Mouse (Mus musculus): ENCODE results near the gene Zfp184. TPM values are rescaled to one million over a fixed set of nuclear protein-coding genes. Genes with fewer than 3 reads are reported as not detected.

The Zfp184 gene
- not detected for polyA plus RNA-seq (2017; shearing (Covaris generic))

GRCm38 (mm10) chr13:21944926-21945740 is at the start of gene Zfp184:
Gene Zfp184 (plus strand): TSS chr13:21945094.

GRCm38 (mm10) chr13:21980981-21981802 is 36.3 kb downstream of the Zfp184 start, which contains the start of gene Pom121l2:
Gene Pom121l2 (plus strand): TSS chr13:21981194.

GRCm38 (mm10) chr13:22009642-22010041 is 64.7 kb downstream of the Zfp184 start, which contains the start of gene Prss16:
Gene Prss16 (minus strand): TSS chr13:22009742.

Other genes starting within 250 kb of the Zfp184 start
- not detected for gene Olfr1359, start 247.0 kb upstream of the Zfp184 start, polyA plus RNA-seq (2017; shearing (Covaris generic))
- 2.4 TPM for gene Hist1h2bl, start 229.0 kb upstream of the Zfp184 start, polyA plus RNA-seq (2017; shearing (Covaris generic))
- gene Hist1h2ai, start 228.7 kb upstream of the Zfp184 start, polyA plus RNA-seq (2017; shearing (Covaris generic)) = 14.3 TPM
- not detected for gene Hist1h3h, start 227.4 kb upstream of the Zfp184 start, polyA plus RNA-seq (2017; shearing (Covaris generic))
- gene Hist1h2bm, start 223.1 kb upstream of the Zfp184 start, polyA plus RNA-seq (2017; shearing (Covaris generic)) = 0.87 TPM
- 0.80 TPM for gene Hist1h4j, start 210.0 kb upstream of the Zfp184 start, polyA plus RNA-seq (2017; shearing (Covaris generic))
- gene Hist1h4k, start 194.6 kb upstream of the Zfp184 start, polyA plus RNA-seq (2017; shearing (Covaris generic)) = 8.1 TPM
- 1.6 TPM for gene Hist1h2ak, start 191.3 kb upstream of the Zfp184 start, polyA plus RNA-seq (2017; shearing (Covaris generic))
- gene Hist1h2bn, start 191.0 kb upstream of the Zfp184 start, polyA plus RNA-seq (2017; shearing (Covaris generic)) = not detected
- gene Hist1h1b, start 164.5 kb upstream of the Zfp184 start, polyA plus RNA-seq (2017; shearing (Covaris generic)) = 1.8 TPM
- 1.1 TPM for gene Hist1h3i, start 161.7 kb upstream of the Zfp184 start, polyA plus RNA-seq (2017; shearing (Covaris generic))
- gene Hist1h2an, start 157.9 kb upstream of the Zfp184 start, polyA plus RNA-seq (2017; shearing (Covaris generic)) = 0.99 TPM
- not detected for gene Hist1h2bp, start 157.6 kb upstream of the Zfp184 start, polyA plus RNA-seq (2017; shearing (Covaris generic))
- gene Hist1h2bq, start 134.9 kb upstream of the Zfp184 start, polyA plus RNA-seq (2017; shearing (Covaris generic)) = 5.0 TPM
- not detected for gene Hist1h2ao, start 134.6 kb upstream of the Zfp184 start, polyA plus RNA-seq (2017; shearing (Covaris generic))
- gene Hist1h4m, start 133.3 kb upstream of the Zfp184 start, polyA plus RNA-seq (2017; shearing (Covaris generic)) = 36.0 TPM
- 18.1 TPM for gene Hist1h4n, start 112.9 kb upstream of the Zfp184 start, polyA plus RNA-seq (2017; shearing (Covaris generic))
- 144 TPM for gene Hist1h2ap, start 111.6 kb upstream of the Zfp184 start, polyA plus RNA-seq (2017; shearing (Covaris generic))
- 5.0 TPM for gene Hist1h2br, start 111.4 kb upstream of the Zfp184 start, polyA plus RNA-seq (2017; shearing (Covaris generic))
- not detected for gene Pom121l2, start 36.1 kb downstream of the Zfp184 start, polyA plus RNA-seq (2017; shearing (Covaris generic))
- 0.57 TPM for gene Prss16, start 64.6 kb downstream of the Zfp184 start, polyA plus RNA-seq (2017; shearing (Covaris generic))
- gene Hist1h2ah, start 90.5 kb downstream of the Zfp184 start, polyA plus RNA-seq (2017; shearing (Covaris generic)) = not detected
- 0.47 TPM for gene Hist1h2bk, start 90.8 kb downstream of the Zfp184 start, polyA plus RNA-seq (2017; shearing (Covaris generic))
- 9.4 TPM for gene Hist1h4i, start 96.3 kb downstream of the Zfp184 start, polyA plus RNA-seq (2017; shearing (Covaris generic))
- 0.59 TPM for gene Hist1h2ag, start 97.8 kb downstream of the Zfp184 start, polyA plus RNA-seq (2017; shearing (Covaris generic))
- 2.6 TPM for gene Hist1h2bj, start 98.1 kb downstream of the Zfp184 start, polyA plus RNA-seq (2017; shearing (Covaris generic))
- not detected for gene Vmn1r188, start 139.3 kb downstream of the Zfp184 start, polyA plus RNA-seq (2017; shearing (Covaris generic))
- gene Vmn1r189, start 160.7 kb downstream of the Zfp184 start, polyA plus RNA-seq (2017; shearing (Covaris generic)) = not detected
- gene Vmn1r191, start 238.9 kb downstream of the Zfp184 start, polyA plus RNA-seq (2017; shearing (Covaris generic)) = not detected
- gene Vmn1r192, start 246.0 kb downstream of the Zfp184 start, polyA plus RNA-seq (2017; shearing (Covaris generic)) = not detected